Mouse (Mus musculus) ES-E14 (cell line): ENCODE measurements around the gene Klc2. TPM values are rescaled to one million over a fixed set of nuclear protein-coding genes. Genes with fewer than 3 reads are reported as not detected.
"Not testable (repeated sequence)": the region's sequence is repeated elsewhere in the genome, so short reads cannot be mapped to it uniquely, and the experiment has no call there.

Source experiments
- DNase-seq: peaks from one replicate; pipeline ENCODE4 v3.0.0-alpha.2; 2013; ENCODE audit warnings: low read depth, low spot score
- H3K27ac ChIP-seq: 2 replicates; pipeline ENCODE4 v1.5.1; 2012; ENCODE audit warnings: low read depth, mild to moderate bottlenecking, low read length, moderate library complexity, mixed read lengths; ENCODE audit not compliant: poor library complexity, insufficient read depth, severe bottlenecking
- H3K36me3 ChIP-seq: 2 replicates; pipeline ENCODE4 v1.6.1; 2012; ENCODE audit warnings: mild to moderate bottlenecking, low read length, moderate library complexity, mixed read lengths; ENCODE audit not compliant: control insufficient read depth, poor library complexity, insufficient read depth, severe bottlenecking
- H3K4me1 ChIP-seq, 2 experiments: fragments of 150-350 bp in 1 of 2; sonication (generic) in 1 of 2; 2 replicates each; pipeline ENCODE4 v1.6.1; 2012; ENCODE audit warnings: low read length in 2 of 2, mild to moderate bottlenecking in 1 of 2, mixed read lengths in 1 of 2; ENCODE audit not compliant: control insufficient read depth in 2 of 2, insufficient read depth in 2 of 2, poor library complexity in 1 of 2
- H3K4me3 ChIP-seq, 2 experiments: fragments of 150-350 bp in 1 of 2; sonication (generic) in 1 of 2; 2 replicates each; pipeline ENCODE4 v1.5.1; 2012; ENCODE audit warnings: low read length in 2 of 2, low read depth in 1 of 2, mild to moderate bottlenecking in 1 of 2, mixed read lengths in 1 of 2; ENCODE audit not compliant: insufficient read depth in 1 of 2, poor library complexity in 1 of 2, severe bottlenecking in 1 of 2
- H3K9ac ChIP-seq: 2 replicates; pipeline ENCODE4 v1.6.1; 2012; ENCODE audit warnings: low read depth, mild to moderate bottlenecking, low read length, mixed read lengths; ENCODE audit not compliant: poor library complexity, insufficient read depth, severe bottlenecking
- H3K9me3 ChIP-seq: fragments of 150-350 bp; sonication (generic); 2 replicates; pipeline ENCODE4 v1.6.1; 2012; ENCODE audit warnings: low read depth, mild to moderate bottlenecking, low read length; ENCODE audit not compliant: control insufficient read depth, insufficient read depth
- CHD2 ChIP-seq: IDR thresholded peaks from 2 replicates; pipeline ENCODE4 v1.6.1; 2014; ENCODE audit warnings: mild to moderate bottlenecking, low read depth, low read length, inconsistent platforms
- HCFC1 ChIP-seq: IDR thresholded peaks from 2 replicates; pipeline ENCODE4 v1.6.1; 2012; ENCODE audit warnings: low read length, inconsistent platforms, borderline replicate concordance; ENCODE audit not compliant: insufficient read depth
- MAFK ChIP-seq: IDR thresholded peaks from 2 replicates; pipeline ENCODE4 v1.6.1; 2014; ENCODE audit warnings: mild to moderate bottlenecking, low read depth, low read length, inconsistent platforms; ENCODE audit not compliant: insufficient read depth
- ZC3H11A ChIP-seq: IDR thresholded peaks from 2 replicates; pipeline ENCODE4 v1.6.1; 2012; ENCODE audit warnings: low read depth, mild to moderate bottlenecking, inconsistent platforms, low read length, borderline replicate concordance
- ZNF384 ChIP-seq: IDR thresholded peaks from 2 replicates; pipeline ENCODE4 v1.6.1; 2012; ENCODE audit warnings: low read depth, low read length, inconsistent platforms
- in situ Hi-C, 2 experiments: fragments of 600-800 bp; cut with MboI; formaldehyde crosslinking; loops; one replicate each; pipeline ENCODE4 v1.15.1; 2025; ENCODE audit warnings: low sequenced_read_pairs in 2 of 2, inconsistent platforms in 1 of 2; ENCODE audit not compliant: unreplicated experiment in 2 of 2
- total RNA-seq: library from RNA; depleted of rRNA; stranded (reverse); fragments of 300-350 nt; gene quantifications from 2 replicates; pipeline ENCODE4 v1.2.3, GENCODE M21; 2012

Klc2 gene
- total RNA-seq, 1 experiment, result 14.7 TPM

DNA sequence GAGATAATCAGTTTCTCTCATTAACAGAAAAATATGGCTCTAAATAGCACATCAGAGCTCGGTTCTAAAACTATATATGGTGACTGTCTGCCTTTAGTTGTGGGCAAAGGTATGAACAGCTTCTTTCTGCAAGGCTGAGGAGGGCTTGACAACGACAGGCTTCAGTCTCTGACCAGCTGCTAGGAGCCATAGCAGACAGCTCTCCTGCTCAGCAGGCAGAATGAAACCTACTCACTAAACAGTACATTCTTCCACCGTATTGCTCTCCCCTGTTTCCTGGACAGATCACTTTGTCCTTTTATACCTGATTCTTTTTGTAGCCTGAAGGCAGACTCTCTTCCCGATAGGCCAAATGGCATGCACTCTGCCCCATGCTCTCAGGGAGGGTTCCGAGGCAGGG, 33.4 kb upstream of the Klc2 start:
- in situ Hi-C loops, result no loop called here
- DNase-seq, result no peak
- H3K4me3 ChIP-seq, result no peak overlapping the region
- H3K9me3 ChIP-seq, result no peaks in the 10 kb centered on the region
- H3K4me1 ChIP-seq, result no peaks in the 10 kb centered on the region
- H3K36me3 ChIP-seq, result no peaks in the 10 kb centered on the region
- TF ChIP-seq CHD2, result no peak
- TF ChIP-seq MAFK, result no peak
- TF ChIP-seq ZNF384, result no peak
- TF ChIP-seq HCFC1, result no peak
- no peak for TF ChIP-seq ZC3H11A
- no peak overlapping the region for H3K9ac ChIP-seq
- no peak overlapping the region for H3K27ac ChIP-seq

DNA sequence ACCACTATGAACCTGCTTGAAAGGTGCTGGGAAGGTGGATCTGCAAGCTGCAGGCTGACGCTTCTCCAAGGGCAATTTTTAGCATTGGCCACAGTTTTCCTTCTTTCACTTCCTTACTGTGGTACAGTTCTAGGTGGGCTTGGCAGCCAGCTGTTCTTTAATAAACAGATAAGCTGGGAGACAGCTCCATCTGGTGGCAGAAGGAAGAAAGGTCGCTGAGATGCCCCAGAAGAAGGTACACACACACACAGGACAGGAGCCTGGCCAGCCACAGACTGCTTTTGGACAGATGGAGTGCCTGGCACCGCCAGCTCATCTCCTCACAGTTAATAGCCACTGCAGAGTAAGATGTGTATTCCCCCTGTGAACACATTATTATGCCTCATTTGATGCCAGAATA, 33.0 kb upstream of the Klc2 start:
- DNase-seq, result peak; percentile 68
- no peaks in the 10 kb centered on the region for H3K4me1 ChIP-seq
- H3K9me3 ChIP-seq, result no peaks in the 10 kb centered on the region
- H3K4me3 ChIP-seq, result no peak overlapping the region
- in situ Hi-C loops, result no loop called here
- no peak overlapping the region for H3K9ac ChIP-seq
- no peak overlapping the region for H3K27ac ChIP-seq
- TF ChIP-seq ZC3H11A, result peak; percentile 62
- TF ChIP-seq MAFK, result no peak
- TF ChIP-seq ZNF384, result no peak
- TF ChIP-seq HCFC1, result no peak
- TF ChIP-seq CHD2, result no peak
- H3K36me3 ChIP-seq, result no peaks in the 10 kb centered on the region

DNA sequence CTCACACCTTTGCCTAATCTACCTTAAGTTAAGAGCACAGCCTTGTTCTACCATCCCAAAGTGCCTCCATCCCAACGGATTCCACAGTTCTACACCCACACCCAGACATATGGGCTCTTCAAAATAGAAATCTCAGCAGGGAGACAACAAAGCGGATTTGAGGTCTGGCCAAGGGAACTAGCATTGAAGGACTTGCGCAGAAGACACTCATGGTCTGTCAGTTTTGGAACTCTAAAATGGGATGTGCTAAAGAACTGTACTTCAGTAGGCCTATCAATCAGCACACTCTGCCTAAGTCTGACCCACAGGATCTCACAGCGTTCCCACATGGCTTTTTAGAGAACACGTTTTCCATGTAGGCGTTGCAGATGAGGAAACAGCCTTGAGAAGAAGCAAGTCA, 32.0 kb upstream of the Klc2 start:
- no peaks in the 10 kb centered on the region for H3K36me3 ChIP-seq
- no peaks in the 10 kb centered on the region for H3K4me1 ChIP-seq
- TF ChIP-seq ZNF384 (no peak), CHD2 (no peak), ZC3H11A (no peak), MAFK (no peak), HCFC1 (no peak)
- no peak for DNase-seq
- no peaks in the 10 kb centered on the region for H3K9me3 ChIP-seq
- H3K9ac ChIP-seq, result no peak overlapping the region
- H3K4me3 ChIP-seq, result no peak overlapping the region
- no peak overlapping the region for H3K27ac ChIP-seq
- in situ Hi-C loops, result no loop called here

DNA sequence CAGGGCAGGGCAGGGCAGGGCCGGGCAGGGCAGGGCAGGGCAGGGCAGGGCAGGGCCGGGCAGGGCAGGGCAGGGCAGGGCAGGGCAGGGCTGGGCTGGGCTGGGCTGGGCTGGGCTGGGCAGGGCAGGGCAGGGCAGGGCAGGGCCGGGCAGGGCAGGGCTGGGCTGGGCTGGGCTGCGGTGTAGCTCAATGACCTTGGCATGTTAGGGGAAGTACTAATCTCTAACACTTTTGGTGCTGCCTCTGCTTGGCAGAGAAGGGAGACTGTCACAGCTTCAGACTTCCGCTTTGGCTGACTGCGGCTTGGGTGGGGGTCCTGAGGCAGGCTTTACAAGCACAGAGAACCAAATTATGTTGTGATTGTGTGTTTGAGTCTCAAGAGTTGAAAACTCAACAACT, 30.7 kb upstream of the Klc2 start:
- H3K9ac ChIP-seq, in situ Hi-C loops, H3K36me3 ChIP-seq: not testable (repeated sequence)

DNA sequence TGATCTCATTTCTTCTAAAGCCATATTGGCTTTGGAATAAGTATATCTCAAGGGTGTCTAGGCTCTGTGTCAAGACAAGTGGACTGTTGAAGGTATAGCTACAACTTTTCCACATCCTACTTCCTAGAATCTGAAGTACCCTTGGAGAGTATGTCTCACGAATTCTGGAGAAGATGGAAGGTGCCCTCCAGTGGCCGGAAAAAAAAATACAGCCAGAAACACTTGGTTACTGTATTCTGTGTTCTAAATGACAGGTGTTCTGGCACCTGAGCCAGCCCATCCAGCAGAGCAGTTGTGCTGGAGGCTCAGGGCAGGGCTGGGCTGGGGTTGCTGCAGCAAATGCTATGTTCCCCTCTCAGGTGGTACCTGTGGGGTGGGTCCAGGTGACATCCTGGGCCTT, 21.3 kb upstream of the Klc2 start:
- no peak overlapping the region for H3K4me3 ChIP-seq
- no peaks in the 10 kb centered on the region for H3K9me3 ChIP-seq
- DNase-seq, result peak; percentile 54
- H3K4me1 ChIP-seq, result no peaks in the 10 kb centered on the region
- in situ Hi-C loops, result no loop called here
- no peak overlapping the region for H3K27ac ChIP-seq
- no peaks in the 10 kb centered on the region; the same call in 1 of the 2 replicates for H3K36me3 ChIP-seq
- H3K9ac ChIP-seq, result no peak overlapping the region
- TF ChIP-seq MAFK (no peak), ZC3H11A (no peak), ZNF384 (no peak), HCFC1 (no peak), CHD2 (no peak)

More for the DNA sequence above, 30.7 kb upstream of the Klc2 start:
- H3K9me3 ChIP-seq, H3K4me3 ChIP-seq, H3K4me1 ChIP-seq, DNase-seq: not testable (repeated sequence)
- peak overlapping the region; percentile 81 for H3K27ac ChIP-seq
